Mouse (Mus musculus) B cell, adult 2 months (primary cell): ENCODE results near the gene Dut.

Source experiments
- DNase-seq, 2 experiments: peaks; one replicate each; pipeline ENCODE4 v3.0.0; 2022

Gene Dut

GRCm38 (mm10) chr2:125305671-125306070 lies 58.7 kb downstream of the Dut start:
- DNase-seq: no peak
